Mouse (Mus musculus): ENCODE data around the gene Etv4.

Gene Etv4

DNA sequence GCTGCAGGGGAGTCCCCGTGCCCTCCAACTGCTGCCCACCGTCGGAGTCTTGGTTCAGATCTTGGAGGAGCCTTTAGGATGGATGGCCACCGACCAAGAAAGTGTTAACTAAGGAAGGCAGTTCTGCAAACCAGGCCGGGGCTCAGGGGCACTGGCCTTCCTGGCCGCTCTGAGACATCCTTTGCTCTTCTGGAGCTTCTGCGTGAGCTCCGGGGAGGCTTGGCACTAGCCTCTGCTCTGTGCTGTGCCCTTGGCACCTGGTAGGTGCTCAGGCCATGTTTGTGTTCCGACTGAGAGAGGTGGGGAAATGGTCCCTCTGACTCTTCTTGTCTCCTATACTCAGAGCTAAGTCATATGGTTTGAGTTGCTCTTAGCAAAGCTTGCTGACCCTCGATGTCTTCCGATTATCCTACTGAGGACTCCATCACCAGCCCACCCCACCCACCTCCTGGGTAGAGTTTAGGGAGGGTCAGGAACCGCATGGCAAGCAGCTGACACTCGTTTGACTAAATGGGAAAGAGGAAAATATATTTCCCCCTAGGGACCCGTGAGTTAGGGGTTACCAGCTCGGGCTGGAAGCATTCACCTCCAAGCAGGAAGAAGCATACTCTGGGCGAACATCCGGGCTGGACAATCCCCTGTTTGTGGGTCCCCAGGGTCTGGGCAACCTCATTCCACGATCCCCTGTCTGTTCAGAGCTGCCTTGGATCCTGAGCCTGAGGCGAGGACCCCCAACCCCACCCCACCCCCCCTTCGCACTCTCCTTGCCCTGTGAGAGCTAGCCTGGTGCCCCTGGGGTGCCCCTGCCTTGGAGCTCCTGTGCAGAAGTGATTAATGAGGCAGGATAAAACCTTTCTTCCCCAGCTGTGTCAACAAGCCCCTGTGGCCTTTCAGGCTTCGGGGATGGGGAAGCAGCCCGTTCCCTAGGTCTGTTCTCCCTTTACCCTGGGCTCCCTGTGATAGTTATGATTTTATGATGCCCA is 30.2 kb upstream of the Etv4 start:
- H3K36me3 ChIP-seq (ENCODE audit: insufficient read depth, low read length), result no peaks in the 10 kb centered on the region
- H3K27me3 ChIP-seq (ENCODE audit: insufficient read depth, low read length), result peaks cover 8% of the 10 kb centered on the region; the same call in 1 of the 2 replicates
- H3K4me3 ChIP-seq (replicated peaks; ENCODE audit: low read length), result no peak overlapping the region
- H3K4me1 ChIP-seq (replicated peaks; ENCODE audit: low read depth, low read length), result peaks cover 29% of the 10 kb centered on the region
- no peaks in the 10 kb centered on the region for H3K9me3 ChIP-seq (ENCODE audit: low read length)
- TF ChIP-seq CTCF (conservative IDR thresholded peaks at IDR 0.05; ENCODE audit: low read length), result no peak
- no peak for TF ChIP-seq POU5F1 (IDR thresholded peaks at IDR 0.05; ENCODE audit: borderline replicate concordance, low read length)
- no peak for TF ChIP-seq NANOG (IDR thresholded peaks at IDR 0.05; ENCODE audit: borderline replicate concordance, low read length)

DNA sequence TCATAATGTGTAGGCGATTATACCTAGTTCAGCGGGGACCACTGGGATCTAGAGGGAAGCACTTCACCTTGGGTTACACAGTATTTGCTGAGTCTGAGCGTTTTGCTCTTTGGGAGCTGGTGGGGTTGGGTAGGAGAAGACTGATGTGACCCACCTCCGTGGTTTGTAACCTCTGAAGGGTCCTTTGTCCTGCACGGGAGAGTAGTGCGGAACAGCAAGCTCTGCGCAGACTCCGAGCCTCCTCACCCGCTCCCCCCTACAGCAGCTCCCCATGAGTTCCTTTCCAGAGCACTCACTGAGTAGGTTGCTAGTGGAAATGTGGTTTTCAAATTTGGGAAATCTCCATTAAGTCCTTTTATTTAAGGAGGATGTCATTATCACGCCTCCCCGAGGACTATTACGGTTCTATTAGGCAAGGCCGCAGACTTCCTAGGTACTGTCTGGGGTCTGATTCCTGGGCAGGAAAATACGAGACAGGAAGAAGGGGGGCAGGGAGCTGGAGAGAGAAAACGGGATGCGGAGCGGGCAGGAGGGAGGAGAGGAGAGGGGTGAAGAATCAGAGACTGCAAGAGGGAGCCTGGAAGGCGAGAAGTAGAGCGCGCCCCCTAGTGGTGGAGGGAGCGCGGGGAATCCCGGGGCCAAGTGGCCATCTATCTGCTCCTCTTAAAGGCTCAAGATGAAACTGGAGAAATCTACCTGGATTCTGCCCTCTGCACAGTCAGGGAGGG is 29.4 kb upstream of the Etv4 start:
- peak; percentile 90 for TF ChIP-seq CTCF (conservative IDR thresholded peaks at IDR 0.05; ENCODE audit: low read length)
- TF ChIP-seq POU5F1 (IDR thresholded peaks at IDR 0.05; ENCODE audit: borderline replicate concordance, low read length), result no peak
- TF ChIP-seq NANOG (IDR thresholded peaks at IDR 0.05; ENCODE audit: borderline replicate concordance, low read length), result no peak
- Histone ChIP-seq H3K9me3 (ENCODE audit: low read length) (no peaks in the 10 kb centered on the region), H3K4me3 (replicated peaks; ENCODE audit: low read length) (peak overlapping the region; percentile 65), H3K4me1 (replicated peaks; ENCODE audit: low read depth, low read length) (peaks cover 26% of the 10 kb centered on the region), H3K36me3 (ENCODE audit: insufficient read depth, low read length) (no peaks in the 10 kb centered on the region), H3K27me3 (ENCODE audit: insufficient read depth, low read length) (peaks cover 11% of the 10 kb centered on the region)

DNA sequence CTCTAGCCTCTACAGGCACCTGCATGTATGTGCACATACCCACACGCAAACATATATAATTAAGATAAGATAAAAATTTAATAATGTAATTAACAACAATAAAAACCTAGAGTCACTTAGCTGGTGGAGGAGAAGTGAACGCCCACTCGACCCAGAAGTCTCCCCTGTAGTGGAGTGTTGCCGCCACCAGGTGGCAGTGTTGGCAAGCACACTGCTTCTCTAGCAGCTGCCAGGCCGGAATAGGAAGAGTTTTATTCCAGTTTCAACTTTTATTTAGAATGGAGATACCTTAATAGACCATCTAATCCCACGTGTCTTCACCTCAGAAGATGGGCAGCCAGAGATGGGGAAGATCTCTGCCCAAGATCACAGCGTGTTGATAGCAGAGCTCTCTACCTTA is 28.1 kb upstream of the Etv4 start:
- no peaks in the 10 kb centered on the region for H3K9me3 ChIP-seq (ENCODE audit: low read length)
- peaks cover 17% of the 10 kb centered on the region for H3K27me3 ChIP-seq (ENCODE audit: insufficient read depth, low read length)
- TF ChIP-seq NANOG (IDR thresholded peaks at IDR 0.05; ENCODE audit: borderline replicate concordance, low read length) (no peak), CTCF (conservative IDR thresholded peaks at IDR 0.05; ENCODE audit: low read length) (peak; percentile 79)

DNA sequence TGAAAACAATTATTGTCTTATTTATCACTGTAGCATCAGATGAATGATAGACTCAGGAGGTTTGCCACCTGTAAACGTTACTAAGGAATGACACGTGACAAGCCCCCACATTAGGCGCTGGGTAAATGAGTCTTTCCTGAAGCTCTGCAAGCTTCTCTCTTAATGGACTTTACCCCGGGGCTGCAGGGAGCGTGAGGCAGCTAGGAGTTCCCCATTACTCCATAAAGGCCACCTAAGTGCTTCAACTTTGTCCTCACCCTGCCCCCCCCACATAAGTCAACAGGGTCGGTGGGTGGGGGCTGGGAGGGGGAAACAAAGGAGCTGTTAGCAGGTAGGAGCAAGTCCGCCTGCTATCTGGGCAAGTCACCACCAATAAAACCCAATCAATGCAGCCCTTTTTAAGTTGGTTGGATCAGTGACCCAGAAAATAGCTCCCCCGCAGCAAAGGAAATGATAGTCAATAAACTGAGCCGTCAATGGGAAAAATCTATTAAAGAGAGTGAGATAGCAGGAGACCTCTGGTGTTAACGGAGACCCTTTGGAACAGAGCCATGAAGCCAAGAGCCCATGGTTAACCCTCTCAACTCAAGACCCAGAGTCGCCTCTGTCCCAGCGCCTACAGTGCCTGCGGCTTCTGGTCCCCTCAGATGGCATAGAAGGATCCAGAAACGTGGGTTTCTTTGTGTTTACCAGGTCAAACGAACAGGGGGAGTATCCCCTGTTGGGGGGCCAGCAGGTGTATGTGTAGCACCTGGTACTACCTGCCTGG is 24.1 kb upstream of the Etv4 start:
- no peak for TF ChIP-seq POU5F1 (IDR thresholded peaks at IDR 0.05; ENCODE audit: borderline replicate concordance, low read length)
- TF ChIP-seq CTCF (conservative IDR thresholded peaks at IDR 0.05; ENCODE audit: low read length), result no peak
- TF ChIP-seq NANOG (IDR thresholded peaks at IDR 0.05; ENCODE audit: borderline replicate concordance, low read length), result no peak
- H3K27me3 ChIP-seq (ENCODE audit: insufficient read depth, low read length), result peaks cover 40% of the 10 kb centered on the region
- peaks cover 34% of the 10 kb centered on the region for H3K4me1 ChIP-seq (replicated peaks; ENCODE audit: low read depth, low read length)
- H3K9me3 ChIP-seq (ENCODE audit: low read length), result no peaks in the 10 kb centered on the region
- no peaks in the 10 kb centered on the region for H3K36me3 ChIP-seq (ENCODE audit: insufficient read depth, low read length)
- no peak overlapping the region for H3K4me3 ChIP-seq (replicated peaks; ENCODE audit: low read length)

More for the DNA sequence above, 28.1 kb upstream of the Etv4 start:
- H3K36me3 ChIP-seq (ENCODE audit: insufficient read depth, low read length), result no peaks in the 10 kb centered on the region
- H3K4me3 ChIP-seq (replicated peaks; ENCODE audit: low read length), result no peak overlapping the region
- H3K4me1 ChIP-seq (replicated peaks; ENCODE audit: low read depth, low read length), result peaks cover 32% of the 10 kb centered on the region

DNA sequence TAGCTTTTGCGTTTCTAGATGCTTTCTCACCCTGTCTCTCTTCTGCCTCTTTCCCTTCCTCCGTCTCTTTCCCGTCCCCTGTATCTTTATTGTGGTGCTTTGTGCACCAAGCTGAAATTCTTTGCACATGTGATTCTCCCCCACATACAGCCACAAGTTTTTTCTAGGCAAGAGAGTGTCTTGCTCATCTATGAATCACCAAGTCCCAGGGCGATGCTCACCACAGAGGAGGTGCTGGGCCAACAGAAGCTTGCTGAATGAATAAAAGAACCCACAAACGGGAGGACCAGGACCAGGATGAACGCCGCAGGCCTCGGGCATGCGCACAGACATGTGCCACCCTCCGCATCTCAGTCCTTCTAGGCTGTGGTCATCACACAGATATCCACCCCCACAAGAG is 22.1 kb upstream of the Etv4 start:
- H3K9me3 ChIP-seq (ENCODE audit: low read length), result no peaks in the 10 kb centered on the region
- H3K4me1 ChIP-seq (replicated peaks; ENCODE audit: low read depth, low read length), result peaks cover 25% of the 10 kb centered on the region
- TF ChIP-seq POU5F1 (IDR thresholded peaks at IDR 0.05; ENCODE audit: borderline replicate concordance, low read length), result no peak
- no peak for TF ChIP-seq NANOG (IDR thresholded peaks at IDR 0.05; ENCODE audit: borderline replicate concordance, low read length)
- TF ChIP-seq CTCF (conservative IDR thresholded peaks at IDR 0.05; ENCODE audit: low read length), result no peak
- no peaks in the 10 kb centered on the region for H3K36me3 ChIP-seq (ENCODE audit: insufficient read depth, low read length)
- H3K27me3 ChIP-seq (ENCODE audit: insufficient read depth, low read length), result peaks cover 34% of the 10 kb centered on the region
- 0 out of 2 replicates have a peak overlapping the region, but pooled peaks have one; percentile 7 for H3K4me3 ChIP-seq (replicated peaks; ENCODE audit: low read length)

DNA sequence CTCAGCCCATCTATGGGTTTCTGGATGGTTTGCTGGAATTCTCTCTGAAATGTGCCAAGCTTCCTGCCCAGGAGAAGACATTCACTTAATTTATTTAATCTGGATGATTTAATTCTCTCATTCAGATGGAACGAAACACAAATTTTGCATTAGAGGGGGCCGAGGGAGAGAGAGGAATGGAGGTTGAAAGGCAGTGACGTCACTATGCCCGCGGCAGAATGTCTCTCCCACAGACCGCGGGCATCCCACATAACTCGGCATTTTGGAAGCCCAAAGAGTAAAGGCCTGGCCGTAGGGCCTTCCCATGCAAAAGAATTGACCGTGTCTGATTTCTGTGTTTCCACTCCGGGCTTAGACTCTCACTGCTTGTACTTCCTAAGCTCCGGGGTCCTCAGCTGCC is 21.6 kb upstream of the Etv4 start:
- no peaks in the 10 kb centered on the region for H3K9me3 ChIP-seq (ENCODE audit: low read length)
- peaks cover 34% of the 10 kb centered on the region for H3K27me3 ChIP-seq (ENCODE audit: insufficient read depth, low read length)
- H3K4me1 ChIP-seq (replicated peaks; ENCODE audit: low read depth, low read length), result peaks cover 29% of the 10 kb centered on the region
- TF ChIP-seq NANOG (IDR thresholded peaks at IDR 0.05; ENCODE audit: borderline replicate concordance, low read length) (no peak), CTCF (conservative IDR thresholded peaks at IDR 0.05; ENCODE audit: low read length) (no peak), POU5F1 (IDR thresholded peaks at IDR 0.05; ENCODE audit: borderline replicate concordance, low read length) (no peak)
- 0 out of 2 replicates have a peak overlapping the region, but pooled peaks have one; percentile 7 for H3K4me3 ChIP-seq (replicated peaks; ENCODE audit: low read length)
- no peaks in the 10 kb centered on the region for H3K36me3 ChIP-seq (ENCODE audit: insufficient read depth, low read length)

DNA sequence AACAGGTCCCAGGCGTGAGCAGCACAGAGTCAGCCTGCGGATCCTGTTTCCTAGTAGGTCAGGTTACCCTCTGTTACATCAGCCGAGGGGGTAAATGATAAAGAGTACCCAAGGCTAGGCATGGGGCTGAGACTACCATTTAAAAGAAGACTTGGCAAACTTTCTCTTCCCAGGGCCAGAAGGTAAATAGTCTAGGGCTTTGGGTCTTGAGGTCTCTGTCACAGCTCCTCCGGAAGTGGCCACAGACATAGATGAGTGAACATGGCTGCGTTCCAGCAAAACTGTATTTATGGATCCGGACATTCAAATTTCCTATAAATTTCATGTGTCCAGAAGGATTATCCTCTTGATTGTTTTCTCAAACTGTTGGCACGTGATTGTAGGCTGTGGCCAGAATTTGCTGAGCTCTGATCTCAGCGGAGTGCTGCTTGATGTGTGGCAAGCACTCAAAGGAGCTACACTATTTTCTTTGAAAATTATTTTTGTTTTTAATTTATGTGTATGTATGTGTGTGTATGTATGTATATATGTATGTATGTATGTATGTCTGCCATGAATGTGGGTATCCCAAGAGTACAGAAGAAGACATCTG is 20.0 kb upstream of the Etv4 start:
- H3K4me3 ChIP-seq (replicated peaks; ENCODE audit: low read length), result no peak overlapping the region
- H3K4me1 ChIP-seq (replicated peaks; ENCODE audit: low read depth, low read length), result peaks cover 37% of the 10 kb centered on the region
- H3K27me3 ChIP-seq (ENCODE audit: insufficient read depth, low read length), result peaks cover 34% of the 10 kb centered on the region
- TF ChIP-seq CTCF (conservative IDR thresholded peaks at IDR 0.05; ENCODE audit: low read length) (no peak), POU5F1 (IDR thresholded peaks at IDR 0.05; ENCODE audit: borderline replicate concordance, low read length) (no peak), NANOG (IDR thresholded peaks at IDR 0.05; ENCODE audit: borderline replicate concordance, low read length) (no peak)
- H3K9me3 ChIP-seq (ENCODE audit: low read length), result no peaks in the 10 kb centered on the region
- H3K36me3 ChIP-seq (ENCODE audit: insufficient read depth, low read length), result no peaks in the 10 kb centered on the region

All from E14TG2a.4 (cell line).